Mouse (Mus musculus) T-helper 2 cell (primary cell): ENCODE measurements around the gene Magohb.

Source experiments
- in situ Hi-C: fragments of 300-600 bp; cut with MboI, MseI; formaldehyde crosslinking; loops from one replicate; pipeline ENCODE4 v1.15.1; 2025; ENCODE audit warnings: high pct_unique_total_duplicates

The Magohb gene

DNA sequence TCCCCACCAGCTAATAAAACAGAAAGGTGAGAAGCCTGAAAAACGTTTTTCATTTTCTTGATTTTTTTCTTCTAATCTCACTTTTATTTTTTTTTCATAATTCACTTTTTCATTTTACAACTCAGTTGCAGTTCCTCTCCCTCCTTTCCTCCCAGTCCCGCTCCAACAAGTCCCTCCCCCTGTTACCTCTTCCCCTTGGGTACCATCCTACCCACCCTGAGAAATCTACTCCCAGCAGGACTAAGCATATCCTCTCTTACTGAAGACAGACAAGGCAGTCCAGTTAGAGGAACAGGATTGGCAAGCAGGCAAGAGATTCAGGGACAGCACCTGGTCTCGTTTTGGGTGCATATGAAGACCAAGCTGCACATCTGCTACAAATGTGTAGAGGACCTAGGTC is 30.3 kb downstream of the Magohb start:
- in situ Hi-C loops = no loop called here

GRCm38 (mm10) chr6:131262009-131262408 is 31.0 kb downstream of the Magohb start:
- in situ Hi-C loops = no loop called here

- in situ Hi-C loops = no loop called here
Observed at GRCm38 (mm10) chr6:131247206-131247605, 45.8 kb downstream of the Magohb start, which contains the start of gene Klra2. Gene Klra2, minus strand, starts transcription at chr6:131247362.

- in situ Hi-C loops = no loop called here
Observed at GRCm38 (mm10) chr6:131245081-131245480, 48.0 kb downstream of the Magohb start.
